Mouse (Mus musculus) spleen, adult 2 months (tissue): ENCODE measurements around the gene Hsf5.

Experiments used
- CTCF ChIP-seq: fragments of 200-500 bp; IDR thresholded peaks from 2 replicates; pipeline ENCODE4 v1.5.1; 2011; ENCODE audit warnings: mild to moderate bottlenecking, inconsistent platforms; ENCODE audit not compliant: insufficient read depth, insufficient read length, insufficient replicate concordance; ENCODE audit errors: extremely low read depth
- POLR2A ChIP-seq: fragments of 200-500 bp; IDR thresholded peaks from 2 replicates; pipeline ENCODE4 v1.6.1; 2011; ENCODE audit warnings: low read depth, low read length, inconsistent platforms

DNA sequence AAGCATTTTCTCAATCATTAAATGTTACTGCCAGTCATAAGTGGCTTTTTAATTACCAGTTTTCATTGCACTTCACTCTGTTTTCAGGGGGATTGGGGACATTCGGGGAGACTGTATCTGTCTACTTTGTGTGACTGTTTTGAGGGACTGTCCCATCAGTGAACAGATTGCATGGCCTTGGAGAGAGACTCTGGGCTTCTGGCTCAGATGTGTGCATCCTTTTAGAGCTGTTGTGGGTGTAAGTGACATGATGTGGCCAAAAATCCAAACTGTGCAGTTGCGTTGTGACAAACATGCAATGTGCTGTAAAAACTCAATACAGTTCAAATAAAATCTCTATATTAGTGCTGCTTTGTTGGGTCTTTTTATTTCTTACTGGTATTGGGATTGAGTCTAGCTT lies 1.0 kb upstream of the Hsf5 start:
- TF ChIP-seq CTCF (no peak), POLR2A (no peak)
